In genomic region chr2:118479550-118479909, GRCm38 (mm10) we compare ENCODE assay signal across 8 mouse cellular contexts. TPM values are rescaled to one million over a fixed set of nuclear protein-coding genes. Genes with fewer than 3 reads are reported as not detected.
DNase-seq lines count a peak whose midpoint lies in the region; ATAC-seq and TF ChIP-seq lines count a peak whose summit lies in the region.

Gene Srp14 (minus strand): TSS chr2:118479711.

- no peaks in the 10 kb centered on the region for H3K27me3 ChIP-seq in C2C12 (ENCODE audit: control insufficient read depth, insufficient read depth, insufficient read length)
- H3K27me3 ChIP-seq in erythroblast, embryonic 14.5 days (ENCODE audit: control insufficient read depth) = peaks cover 4% of the 10 kb centered on the region; the same call in 1 of the 2 replicates
- no peaks in the 10 kb centered on the region for H3K27me3 ChIP-seq in heart, embryonic 11.5 days (ENCODE audit: control insufficient read depth, insufficient read depth, low read length)
- H3K27me3 ChIP-seq in kidney, embryonic 16.5 days (ENCODE audit: insufficient read depth, low read length) = no peaks in the 10 kb centered on the region
- H3K27me3 ChIP-seq in liver, adult 2 months (ENCODE audit: control insufficient read depth, insufficient read depth, low read length) = no peaks in the 10 kb centered on the region
- no peaks in the 10 kb centered on the region for H3K27me3 ChIP-seq in myocyte (ENCODE audit: control insufficient read depth, insufficient read depth, insufficient read length)
- H3K27me3 ChIP-seq in splenic B cell, adult 2 months (ENCODE audit: control insufficient read depth, insufficient read depth, low read length, poor library complexity, severe bottlenecking) = no peaks in the 10 kb centered on the region

- H3K9me3 ChIP-seq in erythroblast, embryonic 14.5 days (ENCODE audit: control insufficient read depth, low read length) = no peaks in the 10 kb centered on the region
- H3K9me3 ChIP-seq in heart, embryonic 11.5 days (replicated peaks; ENCODE audit: control insufficient read depth, low read length) = no peaks in the 10 kb centered on the region
- H3K9me3 ChIP-seq in kidney, embryonic 16.5 days (ENCODE audit: low read length) = no peaks in the 10 kb centered on the region

- H3ac ChIP-seq in C2C12 (ENCODE audit: control insufficient read depth, insufficient read length, low read depth) (peak within 1 kb of the TSS; percentile 78), myocyte (ENCODE audit: control insufficient read depth, insufficient read length) (peak within 1 kb of the TSS; percentile 15)

- peak within 1 kb of the TSS; percentile 66 for H3K4me3 ChIP-seq in C2C12 (ENCODE audit: insufficient read depth, poor library complexity, severe bottlenecking)
- H3K4me3 ChIP-seq in erythroblast, embryonic 14.5 days (replicated peaks) = peak within 1 kb of the TSS; percentile 100
- peak within 1 kb of the TSS; percentile 84 for H3K4me3 ChIP-seq in heart, embryonic 11.5 days (ENCODE audit: low read depth, low read length)
- peak within 1 kb of the TSS; percentile 80 for H3K4me3 ChIP-seq in kidney, embryonic 16.5 days (ENCODE audit: low read length)
- peak within 1 kb of the TSS; percentile 73 for H3K4me3 ChIP-seq in liver, adult 2 months (ENCODE audit: insufficient read depth, low read depth, low read length)
- peak within 1 kb of the TSS; percentile 38 for H3K4me3 ChIP-seq in myocyte

- ATAC-seq in heart, embryonic 11.5 days (replicated peaks; ENCODE audit: insufficient number of reproducible peaks, low FRiP score, low TSS enrichment) = peak; percentile 92
- ATAC-seq in kidney, embryonic 16.5 days (ENCODE audit: low FRiP score, low TSS enrichment) = peak; percentile 95

- peak within 1 kb of the TSS; percentile 89 for H3K9ac ChIP-seq in heart, embryonic 11.5 days (ENCODE audit: low read depth, low read length)
- H3K9ac ChIP-seq in kidney, embryonic 16.5 days (replicated peaks; ENCODE audit: low read length) = peak within 1 kb of the TSS; percentile 90
- peak within 1 kb of the TSS; percentile 79 for H3K9ac ChIP-seq in liver, adult 2 months (ENCODE audit: low read depth, low read length)

- H3K36me3 ChIP-seq in C2C12 (ENCODE audit: control insufficient read depth, insufficient read depth) (peaks cover 23% of the 10 kb centered on the region), myocyte (ENCODE audit: control insufficient read depth, insufficient read depth) (peaks cover 20% of the 10 kb centered on the region)
- H3K36me3 ChIP-seq in erythroblast, embryonic 14.5 days (ENCODE audit: control insufficient read depth) = peaks cover 30% of the 10 kb centered on the region
- peaks cover 10% of the 10 kb centered on the region; the same call in 1 of the 2 replicates for H3K36me3 ChIP-seq in heart, embryonic 11.5 days (ENCODE audit: control insufficient read depth, insufficient read depth, low read length)
- peaks cover 18% of the 10 kb centered on the region for H3K36me3 ChIP-seq in kidney, embryonic 16.5 days (ENCODE audit: insufficient read depth, low read length)
- H3K36me3 ChIP-seq in liver, adult 2 months (ENCODE audit: control insufficient read depth, insufficient read depth, low read length) = peaks cover 14% of the 10 kb centered on the region
- H3K36me3 ChIP-seq in splenic B cell, adult 2 months (ENCODE audit: control insufficient read depth, insufficient read depth, low read length, poor library complexity, severe bottlenecking) = no peaks in the 10 kb centered on the region; the same call in none of the 2 replicates

- peak; percentile 67; the same call in 1 of the 2 replicates for TF ChIP-seq POLR2A in brain, embryonic 14.5 days (IDR thresholded peaks at IDR 0.05; ENCODE audit: borderline replicate concordance, extremely low read depth, insufficient read depth, insufficient read length, poor library complexity, severe bottlenecking)
- TF ChIP-seq POLR2A in liver, adult 2 months (IDR thresholded peaks at IDR 0.05; ENCODE audit: extremely low read depth, insufficient read depth, low read length) = peak; percentile 93
- TF ChIP-seq POLR2A in myocyte (IDR thresholded peaks at IDR 0.05; ENCODE audit: insufficient read length, low read depth) = peak; percentile 90

- peaks cover 8% of the 10 kb centered on the region for H3K79me3 ChIP-seq in C2C12 (ENCODE audit: low read depth)

- H3K79me2 ChIP-seq in C2C12 (ENCODE audit: control insufficient read depth, insufficient read depth) = peaks cover 21% of the 10 kb centered on the region
- peaks cover 8% of the 10 kb centered on the region; the same call in 1 of the 2 replicates for H3K79me2 ChIP-seq in liver, adult 2 months (ENCODE audit: control insufficient read depth, insufficient read depth, low read length)
- H3K79me2 ChIP-seq in myocyte (ENCODE audit: control insufficient read depth, insufficient read depth) = peaks cover 12% of the 10 kb centered on the region

- H3K4me2 ChIP-seq in heart, embryonic 11.5 days = peak within 1 kb of the TSS; percentile 75
- peak within 1 kb of the TSS; percentile 90 for H3K4me2 ChIP-seq in kidney, embryonic 16.5 days (replicated peaks; ENCODE audit: low read depth, low read length)
- peak within 1 kb of the TSS; percentile 92 for H3K4me2 ChIP-seq in myocyte (ENCODE audit: low read depth)

- no peak for TF ChIP-seq CTCF in C2C12 (IDR thresholded peaks at IDR 0.05; ENCODE audit: control insufficient read depth, insufficient read depth, insufficient read length)
- TF ChIP-seq CTCF in brain, embryonic 14.5 days (IDR thresholded peaks at IDR 0.05; ENCODE audit: borderline replicate concordance, extremely low read depth, insufficient read depth, insufficient read length) = no peak
- TF ChIP-seq CTCF in liver, adult 2 months (IDR thresholded peaks at IDR 0.05; ENCODE audit: low read depth, low read length) = no peak

- under 1% methylated on average over 35 of the region's 35 CpGs for WGBS in heart, embryonic 11.5 days (ENCODE audit: insufficient replicate concordance)
- WGBS in kidney, embryonic 16.5 days = under 1% methylated on average over 35 of the region's 35 CpGs
- WGBS in liver, adult 2 months = 1% methylated on average over 35 of the region's 35 CpGs

- H3K27ac ChIP-seq in heart, embryonic 11.5 days (ENCODE audit: low read depth, low read length) = peak within 1 kb of the TSS; percentile 80
- H3K27ac ChIP-seq in kidney, embryonic 16.5 days (ENCODE audit: low read length) = peak within 1 kb of the TSS; percentile 86
- H3K27ac ChIP-seq in liver, adult 2 months (replicated peaks; ENCODE audit: insufficient read depth, low read depth, low read length) = peak within 1 kb of the TSS; percentile 53

- peak; percentile 99 for DNase-seq in brain, embryonic 14.5 days (ENCODE audit: low read depth)
- peak; percentile 86 for DNase-seq in liver, adult 2 months (ENCODE audit: extremely low read depth, low read depth, low spot score)
- DNase-seq in splenic B cell, adult 2 months (ENCODE audit: low read depth, low spot score) = peak; percentile 96

- peaks cover 36% of the 10 kb centered on the region for H3K4me1 ChIP-seq in erythroblast, embryonic 14.5 days (ENCODE audit: control insufficient read depth)
- H3K4me1 ChIP-seq in heart, embryonic 11.5 days (ENCODE audit: control insufficient read depth, insufficient read depth, low read length) = peaks cover 6% of the 10 kb centered on the region; the same call in 1 of the 2 replicates
- H3K4me1 ChIP-seq in kidney, embryonic 16.5 days (ENCODE audit: insufficient read depth, low read length) = peaks cover 13% of the 10 kb centered on the region
- peaks cover 6% of the 10 kb centered on the region for H3K4me1 ChIP-seq in liver, adult 2 months (ENCODE audit: control insufficient read depth, insufficient read depth, low read length)

TF ChIP-seq in C2C12, 6 proteins besides CTCF, POLR2A, EP300 and RAD21:
- TF ChIP-seq MAX (IDR thresholded peaks at IDR 0.05) = peak; percentile 40
- TF ChIP-seq FOSL1 (IDR thresholded peaks at IDR 0.05; ENCODE audit: insufficient read depth, low read length, poor library complexity, severe bottlenecking) = no peak

TF ChIP-seq in myocyte, 11 proteins besides CTCF, POLR2A, EP300 and RAD21:
- TF ChIP-seq E2F4 (IDR thresholded peaks at IDR 0.05; ENCODE audit: insufficient read depth) (no peak), POLR2AphosphoS2 (IDR thresholded peaks at IDR 0.05; ENCODE audit: insufficient read length, low read depth) (peak; percentile 94), SRF (IDR thresholded peaks at IDR 0.05; ENCODE audit: control insufficient read depth, insufficient read length, low read depth) (no peak), CEBPB (IDR thresholded peaks at IDR 0.05; ENCODE audit: insufficient read depth, poor library complexity, severe bottlenecking) (no peak), MYOG (IDR thresholded peaks at IDR 0.05; ENCODE audit: control insufficient read depth in 1 of 3, insufficient read depth in 1 of 3, insufficient read length in 2 of 3, low read depth in 2 of 3) (no peak), USF1 (IDR thresholded peaks at IDR 0.05; ENCODE audit: low read depth) (no peak)

RNA-seq across cellular contexts. Expression of gene Srp14, which starts in this region (rescaled TPM):
- polyA plus RNA-seq in C2C12 (2012; fragmentation: generic; extraction: Trizol) (230 TPM), myocyte (2012; fragmentation: generic; extraction: Trizol) (311 TPM)
- polyA plus RNA-seq in brain, embryonic 14.5 days (2012; rRNA removed) = 195 and 222 TPM in 2 replicates
- 4.5 and 5.8 TPM in 2 replicates for polyA plus RNA-seq in erythroblast, embryonic 14.5 days (2012)
- 202 and 204 TPM in 2 replicates for polyA plus RNA-seq in heart, embryonic 11.5 days (2014; fragmentation: Nextera tagmentation; extraction: Ambion mirVana)
- 216 and 231 TPM in 2 replicates for polyA plus RNA-seq in kidney, embryonic 16.5 days (2015; fragmentation: Nextera tagmentation; extraction: Ambion mirVana)
- total RNA-seq in liver, adult 2 months (2014; rRNA removed) = 59.7 and 72.8 TPM in 2 replicates
- 33.4 and 37.3 TPM in 2 replicates for polyA plus RNA-seq in liver, adult 2 months (2012; rRNA removed)

Comparison
In these comparisons a context has a peak if more than half of its experiments do, and no peak if none do; other contexts are left out.
1. Peak in every context shown above with its lines: DNase-seq, ATAC-seq, H3K4me3 ChIP-seq and H3K27ac ChIP-seq.
2. H3K4me3 ChIP-seq: peak in every context shown above with its lines; median percentile 100 in erythroblast, embryonic 14.5 days; 84 in heart, embryonic 11.5 days; 80 in kidney, embryonic 16.5 days; 73 in liver, adult 2 months; 66 in C2C12; 38 in myocyte.